Mouse (Mus musculus): ENCODE results near the gene Kif13a.

DNA sequence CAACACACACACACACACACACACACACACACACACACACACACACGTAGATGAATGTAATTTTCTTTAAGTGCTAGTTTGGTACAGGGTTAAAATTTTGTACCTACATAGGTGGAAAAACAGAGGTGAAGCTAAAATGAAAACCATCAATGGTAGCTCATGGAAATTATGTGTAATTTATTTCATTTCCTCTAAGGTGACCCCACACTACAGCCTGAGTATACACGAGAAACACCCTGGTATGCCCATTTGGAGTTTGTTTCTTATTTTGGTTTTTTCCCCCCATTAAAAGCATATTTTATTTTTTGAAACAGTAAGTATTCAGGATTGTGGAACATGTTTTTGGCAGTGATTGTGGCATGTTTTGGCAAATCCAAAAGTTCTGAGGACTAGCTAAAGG lies 21.3 kb downstream of the Kif13a start:
- no peak for TF ChIP-seq CTCF (IDR thresholded peaks at IDR 0.05; ENCODE audit: control insufficient read depth, insufficient read depth, low read length)
- TF ChIP-seq POLR2A (IDR thresholded peaks at IDR 0.05; ENCODE audit: borderline replicate concordance, control insufficient read depth, low read depth, low read length), result no peak

All from bone marrow, adult 2 months (tissue).